ENCODE assay signal across 8 mouse cellular contexts in genomic region chr12:88490881-88491280, GRCm38 (mm10).
"Had no signal": no experiment of that assay in that cellular context is flagged by ENCODE, and none has a peak within 500 bp of the region (broad histone marks: within the 10 kb centered on the region; RNA-seq: fewer than 3 reads in every experiment).

No protein-coding gene starts in this region.

- ATAC-seq: liver, embryonic 12.5 days; midbrain, embryonic 15.5 days had no signal

- H3K27me3 ChIP-seq: liver, embryonic 12.5 days; midbrain, embryonic 15.5 days had no signal

- DNase-seq: left cerebral cortex, postnatal 4 days; lung, embryonic 14.5 days; lung, postnatal 10 days; lung, postnatal 4 days; right cerebral cortex, postnatal 25 days; thymus, postnatal 4 days had no signal
